Mouse (Mus musculus) ES-E14 (cell line): ENCODE data around the gene Cfap97d1. TPM values are rescaled to one million over a fixed set of nuclear protein-coding genes. Genes with fewer than 3 reads are reported as not detected.
A peak's percentile ranks its signal among the peaks of the same experiment; 100 is the strongest.

ENCODE experiments used
- DNase-seq: peaks from one replicate; pipeline ENCODE4 v3.0.0-alpha.2; 2013; ENCODE audit warnings: low read depth, low spot score
- H3K27ac ChIP-seq: 2 replicates; pipeline ENCODE4 v1.5.1; 2012; ENCODE audit warnings: low read depth, mild to moderate bottlenecking, low read length, moderate library complexity, mixed read lengths; ENCODE audit not compliant: poor library complexity, insufficient read depth, severe bottlenecking
- H3K36me3 ChIP-seq: 2 replicates; pipeline ENCODE4 v1.6.1; 2012; ENCODE audit warnings: mild to moderate bottlenecking, low read length, moderate library complexity, mixed read lengths; ENCODE audit not compliant: control insufficient read depth, poor library complexity, insufficient read depth, severe bottlenecking
- H3K4me1 ChIP-seq, 2 experiments: fragments of 150-350 bp in 1 of 2; sonication (generic) in 1 of 2; 2 replicates each; pipeline ENCODE4 v1.6.1; 2012; ENCODE audit warnings: low read length in 2 of 2, mild to moderate bottlenecking in 1 of 2, mixed read lengths in 1 of 2; ENCODE audit not compliant: control insufficient read depth in 2 of 2, insufficient read depth in 2 of 2, poor library complexity in 1 of 2
- H3K4me3 ChIP-seq, 2 experiments: fragments of 150-350 bp in 1 of 2; sonication (generic) in 1 of 2; 2 replicates each; pipeline ENCODE4 v1.5.1; 2012; ENCODE audit warnings: low read length in 2 of 2, low read depth in 1 of 2, mild to moderate bottlenecking in 1 of 2, mixed read lengths in 1 of 2; ENCODE audit not compliant: insufficient read depth in 1 of 2, poor library complexity in 1 of 2, severe bottlenecking in 1 of 2
- H3K9ac ChIP-seq: 2 replicates; pipeline ENCODE4 v1.6.1; 2012; ENCODE audit warnings: low read depth, mild to moderate bottlenecking, low read length, mixed read lengths; ENCODE audit not compliant: poor library complexity, insufficient read depth, severe bottlenecking
- H3K9me3 ChIP-seq: fragments of 150-350 bp; sonication (generic); 2 replicates; pipeline ENCODE4 v1.6.1; 2012; ENCODE audit warnings: low read depth, mild to moderate bottlenecking, low read length; ENCODE audit not compliant: control insufficient read depth, insufficient read depth
- CHD2 ChIP-seq: IDR thresholded peaks from 2 replicates; pipeline ENCODE4 v1.6.1; 2014; ENCODE audit warnings: mild to moderate bottlenecking, low read depth, low read length, inconsistent platforms
- HCFC1 ChIP-seq: IDR thresholded peaks from 2 replicates; pipeline ENCODE4 v1.6.1; 2012; ENCODE audit warnings: low read length, inconsistent platforms, borderline replicate concordance; ENCODE audit not compliant: insufficient read depth
- MAFK ChIP-seq: IDR thresholded peaks from 2 replicates; pipeline ENCODE4 v1.6.1; 2014; ENCODE audit warnings: mild to moderate bottlenecking, low read depth, low read length, inconsistent platforms; ENCODE audit not compliant: insufficient read depth
- ZC3H11A ChIP-seq: IDR thresholded peaks from 2 replicates; pipeline ENCODE4 v1.6.1; 2012; ENCODE audit warnings: low read depth, mild to moderate bottlenecking, inconsistent platforms, low read length, borderline replicate concordance
- ZNF384 ChIP-seq: IDR thresholded peaks from 2 replicates; pipeline ENCODE4 v1.6.1; 2012; ENCODE audit warnings: low read depth, low read length, inconsistent platforms
- in situ Hi-C, 2 experiments: fragments of 600-800 bp; cut with MboI; formaldehyde crosslinking; loops; one replicate each; pipeline ENCODE4 v1.15.1; 2025; ENCODE audit warnings: low sequenced_read_pairs in 2 of 2, inconsistent platforms in 1 of 2; ENCODE audit not compliant: unreplicated experiment in 2 of 2
- total RNA-seq: library from RNA; depleted of rRNA; stranded (reverse); fragments of 300-350 nt; gene quantifications from 2 replicates; pipeline ENCODE4 v1.2.3, GENCODE M21; 2012

Cfap97d1 gene
- total RNA-seq, 1 experiment, result not detected

- Histone ChIP-seq H3K27ac (no peak overlapping the region), H3K4me3 (no peak overlapping the region), H3K9me3 (no peaks in the 10 kb centered on the region), H3K9ac (no peak overlapping the region), H3K36me3 (no peaks in the 10 kb centered on the region), H3K4me1 (peaks cover 0 to 18% of the 10 kb centered on the region in 2 experiments; a peak in 2 of 4 replicates)
- no peak for TF ChIP-seq ZNF384
- TF ChIP-seq HCFC1, result no peak
- no peak for TF ChIP-seq MAFK
- no peak for TF ChIP-seq ZC3H11A
- no peak for TF ChIP-seq CHD2
- DNase-seq, result no peak
- in situ Hi-C loops, result loop anchor here in 1 of 2 experiments (5.0 kb wide), 1 partner anchor 43 kb away; no protein-coding TSS in a partner anchor
Observed at GRCm38 (mm10) chr11:101965553-101965952, 18.5 kb upstream of the Cfap97d1 start.

GRCm38 (mm10) chr11:101966965-101967614 is 17.0 kb upstream of the Cfap97d1 start, which contains the start of gene Sost:
Sost (minus strand) TSS chr11:101967015.
- TF ChIP-seq ZC3H11A (no peak), MAFK (no peak), CHD2 (no peak), HCFC1 (no peak), ZNF384 (no peak)
- DNase-seq, result no peak
- H3K36me3 ChIP-seq, result no peaks in the 10 kb centered on the region
- H3K27ac ChIP-seq, result no peak within 1 kb of the TSS
- in situ Hi-C loops, result loop anchor here in 1 of 2 experiments (5.0 kb wide), 1 partner anchor 45 kb away; no protein-coding TSS in a partner anchor
- H3K4me3 ChIP-seq, result no peak within 1 kb of the TSS
- no peaks in the 10 kb centered on the region for H3K9me3 ChIP-seq
- no peak within 1 kb of the TSS for H3K9ac ChIP-seq
- peaks cover 0 to 18% of the 10 kb centered on the region in 2 experiments; a peak in 2 of 4 replicates for H3K4me1 ChIP-seq

GRCm38 (mm10) chr11:101968311-101968710 is 15.8 kb upstream of the Cfap97d1 start:
- in situ Hi-C loops, result loop anchor here in 1 of 2 experiments (5.0 kb wide), 1 partner anchor 46 kb away; no protein-coding TSS in a partner anchor
- no peak overlapping the region for H3K4me3 ChIP-seq
- no peaks in the 10 kb centered on the region for H3K9me3 ChIP-seq
- TF ChIP-seq MAFK, result no peak
- TF ChIP-seq CHD2, result no peak
- no peak for TF ChIP-seq ZNF384
- TF ChIP-seq ZC3H11A, result no peak
- no peak for TF ChIP-seq HCFC1
- no peak for DNase-seq
- H3K27ac ChIP-seq, result no peak overlapping the region
- peaks cover 0 to 13% of the 10 kb centered on the region in 2 experiments; a peak in 2 of 4 replicates for H3K4me1 ChIP-seq
- H3K36me3 ChIP-seq, result no peaks in the 10 kb centered on the region
- H3K9ac ChIP-seq, result no peak overlapping the region

GRCm38 (mm10) chr11:101968791-101969190 is 15.3 kb upstream of the Cfap97d1 start:
- in situ Hi-C loops, result loop anchor here in 1 of 2 experiments (5.0 kb wide), 1 partner anchor 46 kb away; no protein-coding TSS in a partner anchor
- no peak overlapping the region for H3K4me3 ChIP-seq
- DNase-seq, result peak; percentile 85
- no peak overlapping the region for H3K9ac ChIP-seq
- H3K4me1 ChIP-seq, result peaks cover 0 to 13% of the 10 kb centered on the region in 2 experiments; a peak in 2 of 4 replicates
- H3K36me3 ChIP-seq, result no peaks in the 10 kb centered on the region
- TF ChIP-seq ZC3H11A (peak; percentile 95), HCFC1 (no peak), MAFK (0 out of 2 replicates have a peak, but pooled peaks have one; percentile 4), ZNF384 (0 out of 2 replicates have a peak, but pooled peaks have one; percentile 5), CHD2 (no peak)
- H3K27ac ChIP-seq, result no peak overlapping the region
- no peaks in the 10 kb centered on the region for H3K9me3 ChIP-seq
